Mouse (Mus musculus) neural tube, embryonic 11.5 days (tissue): ENCODE results near the gene Corin. TPM values are rescaled to one million over a fixed set of nuclear protein-coding genes. Genes with fewer than 3 reads are reported as not detected.

ENCODE experiments used
- polyA plus RNA-seq: library from polyadenylated mRNA; unstranded; fragments of >200 nt; fragmentation: Nextera tagmentation; extraction: Ambion mirVana; gene quantifications from 2 replicates; pipeline ENCODE4 v1.2.1, GENCODE M21; 2014

Corin gene
- polyA plus RNA-seq, 1 experiment from 2014 or later, result 4.6 TPM

Other genes starting within 250 kb of the Corin start
- 24.1 and 26.2 TPM in 2 replicates for gene Nfxl1, start 55.2 kb upstream of the Corin start, polyA plus RNA-seq
- 1.1 and 1.3 TPM in 2 replicates for gene Zar1, start 76.8 kb upstream of the Corin start, polyA plus RNA-seq
- 8.7 and 10.1 TPM in 2 replicates for gene Gm5868, start 83.1 kb upstream of the Corin start, polyA plus RNA-seq
- gene Cnga1, start 139.8 kb upstream of the Corin start, polyA plus RNA-seq, result not detected in 2 replicates
- gene Nipal1, start 143.3 kb upstream of the Corin start, polyA plus RNA-seq, result 0.51 and 0.56 TPM in 2 replicates
- not detected in 2 replicates for gene Txk, start 248.3 kb upstream of the Corin start, polyA plus RNA-seq